Mouse (Mus musculus) thymus, adult 2 months (tissue): ENCODE results near the gene Sfrp5.

Experiments used
- CTCF ChIP-seq: fragments of 200-500 bp; IDR thresholded peaks from 2 replicates; pipeline ENCODE4 v1.5.1; 2012; ENCODE audit warnings: mild to moderate bottlenecking, control low read depth, low read length, moderate library complexity, borderline replicate concordance; ENCODE audit not compliant: control insufficient read depth, poor library complexity, insufficient read depth; ENCODE audit errors: extremely low read depth
- POLR2A ChIP-seq: fragments of 200-500 bp; IDR thresholded peaks from 2 replicates; pipeline ENCODE4 v1.6.1; 2012; ENCODE audit warnings: mild to moderate bottlenecking, low read length, control low read depth, moderate library complexity; ENCODE audit not compliant: control insufficient read depth, poor library complexity, insufficient read depth; ENCODE audit errors: extremely low read depth

GRCm38 (mm10) chr19:42196378-42196777 lies 5.7 kb downstream of the Sfrp5 start:
- no peak for TF ChIP-seq POLR2A
- TF ChIP-seq CTCF = no peak
